Mouse (Mus musculus): Measurements from ENCODE around the gene Tmem120b.

DNA sequence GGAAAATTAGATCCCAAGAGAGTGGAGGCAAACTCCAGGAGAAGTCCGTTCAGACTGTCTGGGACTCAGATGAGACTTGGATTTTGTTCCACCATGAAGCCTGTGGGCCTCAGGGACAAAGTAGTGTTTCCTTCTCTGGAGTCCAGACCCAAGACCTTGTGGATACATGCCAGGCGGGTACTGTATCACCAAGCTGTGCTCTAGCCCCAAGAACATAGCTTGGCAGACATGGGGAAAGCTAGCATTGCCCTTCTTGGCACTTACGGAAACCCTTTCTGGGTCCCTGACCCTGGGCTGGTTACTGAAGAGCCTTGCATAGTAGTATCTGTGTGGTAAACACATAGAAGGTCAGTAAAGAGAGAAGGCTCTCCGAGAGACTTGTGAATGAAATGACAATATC is 91.2 kb downstream of the Tmem120b start:
- TF ChIP-seq RAD21 (IDR thresholded peaks at IDR 0.05; ENCODE audit: low read depth, low read length) = no peak
- no peak for TF ChIP-seq CTCF (conservative IDR thresholded peaks at IDR 0.05 in 1 of 2, IDR thresholded peaks at IDR 0.05 in 1 of 2; ENCODE audit: low read depth in 2 of 2, low read length in 2 of 2)
- TF ChIP-seq EP300 (IDR thresholded peaks at IDR 0.05; ENCODE audit: low read length) = no peak
- TF ChIP-seq USF1 (IDR thresholded peaks at IDR 0.05; ENCODE audit: low read depth, low read length) = no peak
- TF ChIP-seq SMC3 (IDR thresholded peaks at IDR 0.05; ENCODE audit: low read depth, low read length) = no peak
- no peak for TF ChIP-seq UBTF (IDR thresholded peaks at IDR 0.05; ENCODE audit: low read depth, low read length)
- TF ChIP-seq ZNF384 (IDR thresholded peaks at IDR 0.05; ENCODE audit: low read depth, low read length) = no peak
- no peak for TF ChIP-seq POLR2A (IDR thresholded peaks at IDR 0.05; ENCODE audit: low read depth, low read length)
- no peak for TF ChIP-seq POLR2AphosphoS2 (IDR thresholded peaks at IDR 0.05; ENCODE audit: low read depth, low read length)

Measured in CH12.LX (cell line).